Mouse (Mus musculus) splenic B cell, adult 2 months (primary cell): ENCODE measurements around the gene Lef1.

Source experiments
- DNase-seq: peaks from one replicate; pipeline ENCODE4 v3.0.0-alpha.2; 2011; ENCODE audit warnings: low read depth, low spot score
- H3K27me3 ChIP-seq: 2 replicates; pipeline ENCODE4 v1.6.1; 2012; ENCODE audit warnings: mild to moderate bottlenecking, low read length, moderate library complexity, mixed read lengths; ENCODE audit not compliant: control insufficient read depth, poor library complexity, insufficient read depth, severe bottlenecking
- H3K36me3 ChIP-seq: 2 replicates; pipeline ENCODE4 v1.6.1; 2012; ENCODE audit warnings: mild to moderate bottlenecking, low read length, moderate library complexity, mixed read lengths; ENCODE audit not compliant: control insufficient read depth, poor library complexity, insufficient read depth, severe bottlenecking

Lef1 gene

DNA sequence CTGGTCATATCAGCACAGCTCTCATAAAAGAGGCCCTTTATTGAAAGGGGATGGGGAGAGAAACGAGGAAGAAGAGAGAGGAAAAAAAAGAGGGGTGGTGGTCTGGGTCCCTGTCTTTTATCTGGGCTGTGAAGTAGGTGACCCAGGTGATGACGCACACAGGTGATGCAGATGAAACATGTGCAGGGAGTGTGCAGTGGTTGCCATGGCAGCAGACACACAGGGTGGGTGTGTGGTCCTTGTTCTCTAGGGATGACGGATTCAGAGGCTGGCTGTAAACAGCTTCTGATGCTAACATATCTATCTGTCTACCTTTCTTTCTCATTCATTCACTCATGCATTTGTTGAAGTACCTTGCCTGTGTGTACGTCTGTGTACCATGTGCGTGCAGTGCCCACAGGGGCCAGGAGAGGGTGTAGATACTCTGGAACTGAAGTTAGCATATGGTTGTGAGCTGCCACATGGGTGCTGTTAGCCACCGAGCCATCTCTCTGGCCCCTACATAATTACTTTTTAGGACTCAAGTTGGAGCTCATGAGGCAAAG is 59.9 kb downstream of the Lef1 start:
- Histone ChIP-seq H3K27me3 (no peaks in the 10 kb centered on the region), H3K36me3 (no peaks in the 10 kb centered on the region)
- DNase-seq, result no peak

DNA sequence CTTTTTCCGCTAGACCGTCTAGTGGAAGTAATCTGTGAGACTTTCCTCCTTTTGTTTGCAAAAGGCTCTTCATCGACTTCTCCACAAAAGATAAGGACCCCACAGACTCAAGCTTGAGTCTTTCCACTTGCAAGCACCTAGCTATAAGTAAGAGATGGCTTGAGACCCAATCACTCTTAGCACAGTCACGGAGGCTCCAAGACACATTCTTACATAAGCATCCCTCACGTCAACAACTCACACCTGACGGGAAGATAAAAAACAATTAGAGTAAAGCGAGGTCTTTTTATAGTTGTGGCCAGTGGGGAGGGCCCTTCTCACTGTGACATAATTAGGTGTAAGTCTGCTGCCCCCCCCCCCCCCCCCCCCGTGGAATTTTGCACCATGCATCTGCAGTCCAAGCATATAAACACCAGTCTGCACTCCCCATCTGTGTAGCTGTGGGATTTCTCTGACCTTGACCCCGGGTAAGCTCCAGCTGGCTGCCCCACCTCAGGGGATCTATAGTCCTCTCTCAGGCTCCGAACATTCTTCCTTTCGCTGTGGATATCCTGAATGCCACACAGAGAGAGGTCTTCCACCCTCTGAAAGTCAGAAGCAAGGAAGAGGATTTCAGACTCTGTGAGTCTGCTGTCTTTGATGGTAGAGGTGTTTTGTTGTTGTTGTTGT is 61.2 kb downstream of the Lef1 start:
- H3K36me3 ChIP-seq, result no peaks in the 10 kb centered on the region
- H3K27me3 ChIP-seq, result no peaks in the 10 kb centered on the region
- DNase-seq, result no peak

- no peak for DNase-seq
- Histone ChIP-seq H3K36me3 (no peaks in the 10 kb centered on the region), H3K27me3 (no peaks in the 10 kb centered on the region)
These were observed 62.0 kb downstream of the Lef1 start for GRCm38 (mm10) chr3:131172293-131172692.

GRCm38 (mm10) chr3:131181006-131181405 is 70.7 kb downstream of the Lef1 start:
- no peak for DNase-seq
- Histone ChIP-seq H3K36me3 (0 out of 2 replicates have a peak, but pooled peaks cover 2% of the 10 kb centered on the region), H3K27me3 (no peaks in the 10 kb centered on the region)

DNA sequence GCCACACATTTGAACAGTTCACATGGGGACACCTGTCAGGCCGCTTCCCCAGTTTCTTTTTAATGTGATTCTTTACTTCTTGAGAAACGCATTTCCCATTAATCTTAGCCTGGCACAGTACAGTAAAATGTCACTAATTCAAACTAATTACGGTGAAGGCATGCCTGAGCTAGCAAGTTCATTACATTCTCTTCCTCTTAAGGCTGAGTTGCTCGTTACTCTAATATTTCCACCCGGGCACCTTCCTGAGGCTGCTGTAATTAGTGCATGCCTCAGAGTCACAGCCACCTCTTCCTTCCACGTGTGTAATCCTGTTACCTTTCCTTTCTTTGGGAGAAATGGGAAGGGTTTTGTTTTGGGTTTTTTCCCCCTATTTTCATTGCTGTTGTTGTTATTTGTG is 71.9 kb downstream of the Lef1 start:
- Histone ChIP-seq H3K27me3 (no peaks in the 10 kb centered on the region), H3K36me3 (0 out of 2 replicates have a peak, but pooled peaks cover 2% of the 10 kb centered on the region)
- DNase-seq, result no peak

GRCm38 (mm10) chr3:131186193-131186592 is 75.9 kb downstream of the Lef1 start:
- Histone ChIP-seq H3K36me3 (0 out of 2 replicates have a peak, but pooled peaks cover 2% of the 10 kb centered on the region), H3K27me3 (no peaks in the 10 kb centered on the region)
- DNase-seq, result no peak

- H3K27me3 ChIP-seq, result no peaks in the 10 kb centered on the region
- H3K36me3 ChIP-seq, result 0 out of 2 replicates have a peak, but pooled peaks cover under 1% of the 10 kb centered on the region
- no peak for DNase-seq
These were observed 80.0 kb downstream of the Lef1 start for GRCm38 (mm10) chr3:131190239-131190638.

GRCm38 (mm10) chr3:131190671-131191367 is 80.5 kb downstream of the Lef1 start:
- no peaks in the 10 kb centered on the region for H3K27me3 ChIP-seq
- DNase-seq, result no peak
- H3K36me3 ChIP-seq, result no peaks in the 10 kb centered on the region

DNA sequence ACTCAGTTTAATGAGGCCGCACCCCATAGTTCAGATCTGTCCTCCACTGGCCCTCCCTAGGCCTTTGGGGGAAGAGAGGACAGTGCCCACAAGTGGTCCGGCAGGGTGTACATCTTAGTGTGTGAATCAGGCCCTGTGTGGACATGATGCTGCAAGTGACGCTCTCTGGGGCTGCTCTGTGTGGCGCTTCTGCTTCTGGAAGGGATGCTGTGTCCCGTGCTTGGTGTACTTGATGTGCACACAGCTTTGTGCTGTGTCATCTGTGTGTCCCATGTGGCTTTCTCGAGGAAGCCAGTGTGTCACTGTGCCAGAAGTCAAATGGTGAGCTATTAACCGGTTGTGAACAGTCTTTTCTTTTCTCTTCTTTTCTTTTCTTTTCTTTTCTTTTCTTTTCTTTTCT is 81.2 kb downstream of the Lef1 start:
- no peaks in the 10 kb centered on the region for H3K27me3 ChIP-seq
- no peaks in the 10 kb centered on the region for H3K36me3 ChIP-seq
- no peak for DNase-seq

DNA sequence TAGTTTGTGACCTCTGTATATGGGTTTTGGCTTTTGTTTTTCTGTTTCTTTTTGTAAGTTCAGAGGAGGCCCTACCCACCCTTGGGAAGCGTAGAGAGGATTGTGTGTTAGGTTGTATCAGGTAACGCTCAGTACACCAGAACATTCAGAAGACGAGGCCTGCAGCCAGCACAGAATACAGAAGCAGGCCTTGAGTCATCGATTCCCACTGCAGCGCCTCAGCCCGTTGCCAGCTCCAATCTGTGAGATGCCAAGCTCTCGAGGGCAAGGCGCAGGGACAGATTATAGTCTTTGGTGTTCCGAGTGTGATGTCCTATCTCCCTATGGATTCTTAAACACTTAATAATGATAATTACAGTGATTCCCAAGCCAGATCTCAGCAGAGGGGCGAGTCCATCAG is 85.8 kb downstream of the Lef1 start:
- Histone ChIP-seq H3K36me3 (no peaks in the 10 kb centered on the region), H3K27me3 (no peaks in the 10 kb centered on the region; the same call in 1 of the 2 replicates)
- no peak for DNase-seq

DNA sequence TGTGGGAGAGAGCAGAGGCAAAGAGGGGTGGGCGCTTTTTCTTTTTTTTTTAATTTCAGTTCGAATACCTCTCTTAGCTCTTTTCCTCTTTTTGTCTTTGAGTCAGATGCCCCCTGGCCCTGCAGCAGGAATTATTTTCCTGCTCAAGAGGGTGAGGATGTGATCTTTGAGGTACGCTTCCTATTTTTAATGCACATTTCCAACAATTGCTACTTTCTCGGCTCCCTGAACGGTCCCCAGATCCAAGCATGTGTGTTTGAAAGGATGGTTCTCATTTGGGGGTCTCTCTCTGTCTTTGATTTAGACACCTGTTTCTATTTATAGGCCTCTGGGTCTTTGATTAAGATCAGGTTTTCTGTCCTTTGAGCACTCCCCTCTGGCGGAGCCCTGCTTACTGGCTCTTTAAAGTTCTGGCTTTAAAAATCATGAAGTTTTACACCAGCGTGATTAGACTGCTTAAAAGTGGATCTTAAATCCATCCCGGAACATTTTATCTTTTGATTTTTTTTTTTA is 86.3 kb downstream of the Lef1 start:
- DNase-seq, result no peak
- Histone ChIP-seq H3K36me3 (no peaks in the 10 kb centered on the region), H3K27me3 (no peaks in the 10 kb centered on the region; the same call in 1 of the 2 replicates)

DNA sequence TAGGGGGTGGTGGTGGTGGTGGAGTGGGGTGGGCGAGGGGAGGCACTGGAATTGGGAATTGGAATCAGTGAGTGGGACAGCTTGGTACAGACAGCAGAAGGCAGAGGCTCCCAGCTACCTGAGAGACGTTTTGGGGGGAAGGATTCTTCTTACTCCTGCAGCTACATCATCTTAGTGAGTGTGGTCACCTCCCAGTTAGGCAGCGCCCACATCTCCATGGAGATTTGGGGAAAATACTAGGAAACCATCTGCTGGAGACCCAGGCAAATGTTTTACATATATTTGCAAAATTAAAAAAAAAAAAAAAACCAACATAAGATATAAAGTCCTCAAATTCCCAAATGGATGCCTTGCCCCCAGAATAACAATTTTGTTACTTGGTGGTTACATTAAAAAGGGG is 88.7 kb downstream of the Lef1 start:
- DNase-seq, result no peak
- Histone ChIP-seq H3K27me3 (no peaks in the 10 kb centered on the region; the same call in 1 of the 2 replicates), H3K36me3 (no peaks in the 10 kb centered on the region)

DNA sequence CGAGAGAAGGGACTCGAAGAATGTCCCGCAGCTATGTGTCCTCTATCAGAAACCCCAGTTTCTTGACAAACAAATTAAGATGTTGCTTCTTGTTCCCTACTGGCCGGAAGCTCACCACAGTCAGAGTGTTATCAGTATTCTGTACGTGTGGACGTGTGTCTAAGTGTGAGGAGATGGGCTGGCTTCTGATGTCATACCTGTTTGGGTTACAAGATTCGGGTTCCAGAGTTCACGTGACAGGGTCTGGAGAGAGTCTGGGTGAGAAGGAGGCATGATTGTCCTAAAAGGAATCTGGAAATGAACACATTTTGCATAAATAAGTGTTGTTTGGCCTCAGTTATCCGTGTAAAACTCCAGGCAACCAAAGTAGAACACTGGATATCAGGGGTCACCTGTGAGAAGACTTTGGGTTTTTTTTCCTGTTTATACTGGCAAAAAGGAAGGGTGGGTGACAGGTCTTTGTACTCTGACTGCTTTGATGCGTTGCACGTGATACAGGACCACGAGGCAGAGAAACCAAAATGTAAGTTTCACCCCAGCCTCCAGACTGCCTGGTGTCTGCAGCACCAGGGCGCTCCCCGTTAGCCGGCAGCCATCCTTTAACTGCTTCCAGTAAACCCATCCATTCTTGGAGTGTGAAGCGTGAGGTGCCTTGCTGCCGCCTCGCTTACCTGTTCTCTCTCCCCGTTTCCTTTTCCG is 89.5 kb downstream of the Lef1 start:
- Histone ChIP-seq H3K36me3 (no peaks in the 10 kb centered on the region), H3K27me3 (no peaks in the 10 kb centered on the region; the same call in 1 of the 2 replicates)
- no peak for DNase-seq

GRCm38 (mm10) chr3:131202311-131202710 is 92.0 kb downstream of the Lef1 start:
- no peak for DNase-seq
- H3K36me3 ChIP-seq, result no peaks in the 10 kb centered on the region
- no peaks in the 10 kb centered on the region; the same call in 1 of the 2 replicates for H3K27me3 ChIP-seq

GRCm38 (mm10) chr3:131207846-131208245 is 97.6 kb downstream of the Lef1 start:
- DNase-seq, result no peak
- H3K36me3 ChIP-seq, result no peaks in the 10 kb centered on the region
- H3K27me3 ChIP-seq, result no peaks in the 10 kb centered on the region
